Mouse (Mus musculus): ENCODE results near the gene Espnl.

GRCm38 (mm10) chr1:91277480-91277879 is 44.4 kb upstream of the Espnl start:
- TF ChIP-seq CTCF (IDR thresholded peaks at IDR 0.05; ENCODE audit: borderline replicate concordance, extremely low read depth, insufficient read depth, insufficient read length) = no peak
- no peak for TF ChIP-seq POLR2A (IDR thresholded peaks at IDR 0.05; ENCODE audit: borderline replicate concordance, extremely low read depth, insufficient read depth, insufficient read length, poor library complexity, severe bottlenecking)
